Mouse (Mus musculus) urinary bladder, adult 2 months (tissue): ENCODE results near the gene Atf6b. TPM values are rescaled to one million over a fixed set of nuclear protein-coding genes. Genes with fewer than 3 reads are reported as not detected.

Experiments
- DNase-seq: peaks from one replicate; pipeline ENCODE4 v3.0.0; 2022; ENCODE audit warnings: low spot score
- polyA plus RNA-seq: library from polyadenylated mRNA; depleted of rRNA; stranded (reverse); fragments of >200 nt; gene quantifications from 2 replicates; pipeline ENCODE4 v1.2.3, GENCODE M21; 2012; rRNA removed

Atf6b gene
- polyA plus RNA-seq, 1 experiment: 42.1 TPM

DNA sequence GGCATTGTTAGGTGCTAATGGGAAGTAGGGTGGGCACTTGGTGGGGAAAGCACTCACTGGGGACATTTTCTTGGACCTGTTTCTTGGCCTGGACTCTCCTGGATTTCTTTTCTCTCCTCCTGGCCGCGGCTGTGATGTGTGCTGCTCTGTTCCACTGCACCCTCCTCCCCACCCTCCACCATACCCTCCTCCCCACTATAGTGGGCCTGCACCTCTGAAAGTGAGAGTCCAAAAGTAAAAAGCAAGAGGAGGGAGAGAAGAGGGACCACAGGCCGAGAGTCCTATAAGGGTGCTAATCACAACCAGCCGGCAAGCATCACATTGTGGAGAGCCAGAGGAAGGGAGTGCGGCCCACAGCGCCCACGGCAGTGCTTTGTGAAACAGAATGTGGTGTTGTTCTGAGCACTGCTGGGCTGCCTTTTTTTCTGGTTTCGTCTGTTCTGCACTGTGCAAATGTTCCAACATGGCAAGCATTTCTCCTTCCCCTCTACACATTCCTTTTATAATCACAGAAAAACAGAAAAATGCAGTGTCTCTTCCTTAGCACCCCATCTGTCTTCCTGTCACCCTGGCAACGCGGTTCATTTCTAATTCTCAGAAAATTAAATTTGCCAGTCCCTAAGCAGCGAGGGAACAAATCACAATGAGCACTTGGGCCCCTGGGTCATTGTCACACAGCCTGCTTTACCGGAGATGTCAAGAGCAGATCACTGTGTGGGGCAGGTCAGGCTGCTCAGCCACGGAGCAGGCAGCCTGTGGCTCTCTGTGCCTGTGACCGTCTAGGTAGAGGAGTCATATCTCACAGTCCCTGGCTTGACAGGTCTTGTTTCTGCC, 52.8 kb downstream of the Atf6b start:
- no peak for DNase-seq

DNA sequence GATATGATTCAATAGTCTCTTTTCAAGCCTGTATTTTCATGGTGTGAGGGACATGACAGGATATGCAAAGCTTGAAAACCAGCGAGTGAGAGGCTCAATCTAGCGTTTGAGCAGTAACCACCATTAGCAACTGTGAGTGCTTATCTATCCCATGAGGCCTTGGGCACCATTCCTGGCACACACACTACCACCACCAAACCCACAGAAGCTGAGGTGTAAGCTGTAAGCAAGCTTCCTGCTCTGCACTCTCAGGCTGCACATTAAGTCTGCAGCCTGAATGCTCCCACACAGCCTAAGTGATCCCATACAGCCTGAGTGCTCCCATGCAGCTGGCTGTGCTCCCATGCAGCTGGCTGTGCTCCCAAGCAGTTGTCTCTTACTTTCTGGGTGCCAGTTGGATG, 53.7 kb downstream of the Atf6b start:
- no peak for DNase-seq

Other genes with a start within 250 kb of the Atf6b start
- gene BC051142, start 248.3 kb upstream of the Atf6b start, polyA plus RNA-seq: 1.2 and 1.6 TPM in 2 replicates
- 0.04 TPM in 1 of 2 replicates, not detected in the other for gene Btnl4, start 169.8 kb upstream of the Atf6b start, polyA plus RNA-seq
- gene Btnl6, start 129.8 kb upstream of the Atf6b start, polyA plus RNA-seq: not detected in 2 replicates
- gene Notch4, start 82.9 kb upstream of the Atf6b start, polyA plus RNA-seq: 3.2 and 5.5 TPM in 2 replicates
- gene Gpsm3, start 57.3 kb upstream of the Atf6b start, polyA plus RNA-seq: 9.5 and 12.6 TPM in 2 replicates
- gene Pbx2, start 55.9 kb upstream of the Atf6b start, polyA plus RNA-seq: 55.2 and 58.1 TPM in 2 replicates
- gene Ager, start 49.3 kb upstream of the Atf6b start, polyA plus RNA-seq: 5.1 and 6.1 TPM in 2 replicates
- 82.7 and 91.4 TPM in 2 replicates for gene Rnf5, start 43.5 kb upstream of the Atf6b start, polyA plus RNA-seq
- 104 and 109 TPM in 2 replicates for gene Agpat1, start 42.9 kb upstream of the Atf6b start, polyA plus RNA-seq
- gene Egfl8, start 31.2 kb upstream of the Atf6b start, polyA plus RNA-seq: 9.3 and 10.6 TPM in 2 replicates
- 22.8 and 24.8 TPM in 2 replicates for gene Ppt2, start 18.6 kb upstream of the Atf6b start, polyA plus RNA-seq
- 8.0 and 11.1 TPM in 2 replicates for gene Prrt1, start 17.6 kb upstream of the Atf6b start, polyA plus RNA-seq
- gene Fkbpl, start 2.4 kb upstream of the Atf6b start, polyA plus RNA-seq: 4.6 and 7.2 TPM in 2 replicates
- 74.4 and 93.5 TPM in 2 replicates for gene Tnxb, start 23.4 kb downstream of the Atf6b start, polyA plus RNA-seq
- gene C4b, start 96.7 kb downstream of the Atf6b start, polyA plus RNA-seq: 55.7 and 73.2 TPM in 2 replicates
- gene Cyp21a1, start 157.4 kb downstream of the Atf6b start, polyA plus RNA-seq: not detected in 2 replicates
- 37.0 and 47.5 TPM in 2 replicates for gene Stk19, start 189.8 kb downstream of the Atf6b start, polyA plus RNA-seq
- gene Dxo, start 189.9 kb downstream of the Atf6b start, polyA plus RNA-seq: 32.3 and 45.6 TPM in 2 replicates
- 50.3 and 58.0 TPM in 2 replicates for gene Skiv2l, start 203.1 kb downstream of the Atf6b start, polyA plus RNA-seq
- gene Nelfe, start 203.2 kb downstream of the Atf6b start, polyA plus RNA-seq: 50.4 and 50.6 TPM in 2 replicates
- gene Cfb, start 215.4 kb downstream of the Atf6b start, polyA plus RNA-seq: 35.7 and 41.6 TPM in 2 replicates
- 6.6 and 8.5 TPM in 2 replicates for gene Zbtb12, start 232.3 kb downstream of the Atf6b start, polyA plus RNA-seq
- gene Gm20547, start 234.9 kb downstream of the Atf6b start, polyA plus RNA-seq: 0.04 TPM in 1 of 2 replicates, not detected in the other